Mouse (Mus musculus): Measurements from ENCODE around the gene Rufy1. TPM values are rescaled to one million over a fixed set of nuclear protein-coding genes. Genes with fewer than 3 reads are reported as not detected.

Rufy1 gene
- polyA plus RNA-seq, 1 experiment from 2014 or later, result 33.4 TPM

GRCm38 (mm10) chr11:50389616-50390015 lies 41.3 kb downstream of the Rufy1 start:
- no peak overlapping the region for H3K4me2 ChIP-seq (ENCODE audit: low read depth, low read length)
- H3K36me3 ChIP-seq (ENCODE audit: control insufficient read depth, insufficient read depth), result peaks cover 47% of the 10 kb centered on the region
- no peak overlapping the region for H3K27ac ChIP-seq (ENCODE audit: low read length)
- no peak overlapping the region for H3K4me3 ChIP-seq (ENCODE audit: low read length)
- WGBS, result 67% methylated on average over 5 of the region's 5 CpGs
- H3K9me3 ChIP-seq (replicated peaks; ENCODE audit: control insufficient read depth, low read length), result no peaks in the 10 kb centered on the region
- H3K27me3 ChIP-seq (ENCODE audit: control insufficient read depth, insufficient read depth, low read length), result no peaks in the 10 kb centered on the region
- H3K9ac ChIP-seq (ENCODE audit: low read length), result no peak overlapping the region
- peaks cover 10% of the 10 kb centered on the region for H3K4me1 ChIP-seq (ENCODE audit: control insufficient read depth, insufficient read depth, low read length)
- no peak for ATAC-seq (replicated peaks; ENCODE audit: extremely low read depth, insufficient read depth, low FRiP score)

GRCm38 (mm10) chr11:50389011-50389410 lies 41.9 kb downstream of the Rufy1 start:
- no peak overlapping the region for H3K4me3 ChIP-seq (ENCODE audit: low read length)
- no peak overlapping the region for H3K9ac ChIP-seq (ENCODE audit: low read length)
- H3K27me3 ChIP-seq (ENCODE audit: control insufficient read depth, insufficient read depth, low read length), result no peaks in the 10 kb centered on the region
- H3K4me1 ChIP-seq (ENCODE audit: control insufficient read depth, insufficient read depth, low read length), result peaks cover 10% of the 10 kb centered on the region
- no peak for ATAC-seq (replicated peaks; ENCODE audit: extremely low read depth, insufficient read depth, low FRiP score)
- peaks cover 45% of the 10 kb centered on the region for H3K36me3 ChIP-seq (ENCODE audit: control insufficient read depth, insufficient read depth)
- 62% methylated on average over 3 of the region's 3 CpGs for WGBS
- no peak overlapping the region for H3K27ac ChIP-seq (ENCODE audit: low read length)
- no peaks in the 10 kb centered on the region for H3K9me3 ChIP-seq (replicated peaks; ENCODE audit: control insufficient read depth, low read length)
- no peak overlapping the region for H3K4me2 ChIP-seq (ENCODE audit: low read depth, low read length)

GRCm38 (mm10) chr11:50388217-50388929 lies 42.6 kb downstream of the Rufy1 start:
- WGBS, result 92% methylated on average over 3 of the region's 3 CpGs
- peaks cover 10% of the 10 kb centered on the region for H3K4me1 ChIP-seq (ENCODE audit: control insufficient read depth, insufficient read depth, low read length)
- H3K27me3 ChIP-seq (ENCODE audit: control insufficient read depth, insufficient read depth, low read length), result no peaks in the 10 kb centered on the region
- H3K36me3 ChIP-seq (ENCODE audit: control insufficient read depth, insufficient read depth), result peaks cover 45% of the 10 kb centered on the region
- H3K27ac ChIP-seq (ENCODE audit: low read length), result no peak overlapping the region; the same call in 1 of the 2 replicates
- no peaks in the 10 kb centered on the region for H3K9me3 ChIP-seq (replicated peaks; ENCODE audit: control insufficient read depth, low read length)
- no peak for ATAC-seq (replicated peaks; ENCODE audit: extremely low read depth, insufficient read depth, low FRiP score)
- no peak overlapping the region for H3K4me2 ChIP-seq (ENCODE audit: low read depth, low read length)
- no peak overlapping the region for H3K9ac ChIP-seq (ENCODE audit: low read length)
- H3K4me3 ChIP-seq (ENCODE audit: low read length), result no peak overlapping the region

GRCm38 (mm10) chr11:50387697-50388096 lies 43.2 kb downstream of the Rufy1 start:
- H3K36me3 ChIP-seq (ENCODE audit: control insufficient read depth, insufficient read depth), result peaks cover 46% of the 10 kb centered on the region
- no peak for ATAC-seq (replicated peaks; ENCODE audit: extremely low read depth, insufficient read depth, low FRiP score)

GRCm38 (mm10) chr11:50387167-50387679 lies 43.7 kb downstream of the Rufy1 start:
- peaks cover 10% of the 10 kb centered on the region for H3K4me1 ChIP-seq (ENCODE audit: control insufficient read depth, insufficient read depth, low read length)
- peaks cover 50% of the 10 kb centered on the region for H3K36me3 ChIP-seq (ENCODE audit: control insufficient read depth, insufficient read depth)
- H3K9ac ChIP-seq (ENCODE audit: low read length), result no peak overlapping the region
- no peak for ATAC-seq (replicated peaks; ENCODE audit: extremely low read depth, insufficient read depth, low FRiP score)
- no peaks in the 10 kb centered on the region for H3K27me3 ChIP-seq (ENCODE audit: control insufficient read depth, insufficient read depth, low read length)
- peak overlapping the region; percentile 35; the same call in 1 of the 2 replicates for H3K27ac ChIP-seq (ENCODE audit: low read length)
- no peak overlapping the region for H3K4me3 ChIP-seq (ENCODE audit: low read length)
- WGBS, result 71% methylated on average over 3 of the region's 3 CpGs
- H3K4me2 ChIP-seq (ENCODE audit: low read depth, low read length), result no peak overlapping the region
- no peaks in the 10 kb centered on the region for H3K9me3 ChIP-seq (replicated peaks; ENCODE audit: control insufficient read depth, low read length)

More at GRCm38 (mm10) chr11:50387697-50388096, 43.2 kb downstream of the Rufy1 start:
- Histone ChIP-seq H3K9me3 (replicated peaks; ENCODE audit: control insufficient read depth, low read length) (no peaks in the 10 kb centered on the region), H3K4me3 (ENCODE audit: low read length) (no peak overlapping the region), H3K27me3 (ENCODE audit: control insufficient read depth, insufficient read depth, low read length) (no peaks in the 10 kb centered on the region), H3K27ac (ENCODE audit: low read length) (peak overlapping the region; percentile 35), H3K4me2 (ENCODE audit: low read depth, low read length) (no peak overlapping the region), H3K9ac (ENCODE audit: low read length) (no peak overlapping the region), H3K4me1 (ENCODE audit: control insufficient read depth, insufficient read depth, low read length) (peaks cover 10% of the 10 kb centered on the region)
- WGBS, result 76% methylated on average over 4 of the region's 4 CpGs

GRCm38 (mm10) chr11:50381311-50381710 lies 49.6 kb downstream of the Rufy1 start:
- Histone ChIP-seq H3K9ac (ENCODE audit: low read length) (peak overlapping the region; percentile 38; the same call in 1 of the 2 replicates), H3K36me3 (ENCODE audit: control insufficient read depth, insufficient read depth) (peaks cover 33% of the 10 kb centered on the region), H3K9me3 (replicated peaks; ENCODE audit: control insufficient read depth, low read length) (no peaks in the 10 kb centered on the region), H3K4me3 (ENCODE audit: low read length) (peak overlapping the region; percentile 36), H3K27ac (ENCODE audit: low read length) (no peak overlapping the region), H3K27me3 (ENCODE audit: control insufficient read depth, insufficient read depth, low read length) (no peaks in the 10 kb centered on the region), H3K4me1 (ENCODE audit: control insufficient read depth, insufficient read depth, low read length) (peaks cover 17% of the 10 kb centered on the region), H3K4me2 (ENCODE audit: low read depth, low read length) (peak overlapping the region; percentile 60)
- no peak for ATAC-seq (replicated peaks; ENCODE audit: extremely low read depth, insufficient read depth, low FRiP score)
- 12% methylated on average over 4 of the region's 4 CpGs for WGBS

GRCm38 (mm10) chr11:50379023-50379752 lies 51.7 kb downstream of the Rufy1 start:
- no peak for ATAC-seq (replicated peaks; ENCODE audit: extremely low read depth, insufficient read depth, low FRiP score)
- peak overlapping the region; percentile 98 for H3K9ac ChIP-seq (ENCODE audit: low read length)
- H3K9me3 ChIP-seq (replicated peaks; ENCODE audit: control insufficient read depth, low read length), result no peaks in the 10 kb centered on the region
- H3K4me2 ChIP-seq (ENCODE audit: low read depth, low read length), result peak overlapping the region; percentile 77
- H3K4me1 ChIP-seq (ENCODE audit: control insufficient read depth, insufficient read depth, low read length), result peaks cover 22% of the 10 kb centered on the region
- H3K27me3 ChIP-seq (ENCODE audit: control insufficient read depth, insufficient read depth, low read length), result no peaks in the 10 kb centered on the region
- 53% methylated on average over 12 of the region's 12 CpGs for WGBS
- peak overlapping the region; percentile 91 for H3K4me3 ChIP-seq (ENCODE audit: low read length)
- no peak overlapping the region for H3K27ac ChIP-seq (ENCODE audit: low read length)
- peaks cover 24% of the 10 kb centered on the region for H3K36me3 ChIP-seq (ENCODE audit: control insufficient read depth, insufficient read depth)

- peak overlapping the region; percentile 91 for H3K4me3 ChIP-seq (ENCODE audit: low read length)
- H3K27ac ChIP-seq (ENCODE audit: low read length), result peak overlapping the region; percentile 100
- peak overlapping the region; percentile 98 for H3K9ac ChIP-seq (ENCODE audit: low read length)
- H3K27me3 ChIP-seq (ENCODE audit: control insufficient read depth, insufficient read depth, low read length), result no peaks in the 10 kb centered on the region
- peaks cover 22% of the 10 kb centered on the region for H3K4me1 ChIP-seq (ENCODE audit: control insufficient read depth, insufficient read depth, low read length)
- no peaks in the 10 kb centered on the region for H3K9me3 ChIP-seq (replicated peaks; ENCODE audit: control insufficient read depth, low read length)
- peak; percentile 73 for ATAC-seq (replicated peaks; ENCODE audit: extremely low read depth, insufficient read depth, low FRiP score)
- WGBS, result under 1% methylated on average over 71 of the region's 71 CpGs
- peaks cover 19% of the 10 kb centered on the region for H3K36me3 ChIP-seq (ENCODE audit: control insufficient read depth, insufficient read depth)
- peak overlapping the region; percentile 77 for H3K4me2 ChIP-seq (ENCODE audit: low read depth, low read length)
Measured at GRCm38 (mm10) chr11:50377892-50378684, 52.8 kb downstream of the Rufy1 start.
